Mouse (Mus musculus): ENCODE data around the gene Zar1l.
"Not testable (repeated sequence)": the region's sequence is repeated elsewhere in the genome, so short reads cannot be mapped to it uniquely, and the experiment has no call there.

Zar1l gene

DNA sequence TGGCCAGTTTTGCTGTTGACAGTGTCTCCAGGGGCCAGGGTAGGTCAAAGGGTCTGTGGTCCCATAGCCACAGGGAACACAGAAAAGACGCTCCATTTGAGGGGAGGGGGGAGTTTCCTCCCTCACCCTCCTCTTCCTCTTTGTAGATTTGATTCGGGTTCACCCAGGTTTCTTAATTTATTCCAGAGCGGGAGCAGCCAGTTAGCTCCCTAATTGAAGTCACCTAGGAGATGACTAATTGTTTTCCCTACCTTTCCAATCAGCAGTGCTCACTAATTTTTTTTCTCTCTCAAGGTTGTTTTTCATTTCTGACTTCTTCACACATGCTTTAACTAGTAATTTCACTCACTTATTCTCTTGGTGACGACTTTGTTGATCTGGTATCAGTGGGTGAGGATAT, at the start of gene Zar1l:
Gene Zar1l, minus strand, starts transcription at position 101 of the 400 bp plus-strand sequence.
- DNase-seq, result no peak

DNA sequence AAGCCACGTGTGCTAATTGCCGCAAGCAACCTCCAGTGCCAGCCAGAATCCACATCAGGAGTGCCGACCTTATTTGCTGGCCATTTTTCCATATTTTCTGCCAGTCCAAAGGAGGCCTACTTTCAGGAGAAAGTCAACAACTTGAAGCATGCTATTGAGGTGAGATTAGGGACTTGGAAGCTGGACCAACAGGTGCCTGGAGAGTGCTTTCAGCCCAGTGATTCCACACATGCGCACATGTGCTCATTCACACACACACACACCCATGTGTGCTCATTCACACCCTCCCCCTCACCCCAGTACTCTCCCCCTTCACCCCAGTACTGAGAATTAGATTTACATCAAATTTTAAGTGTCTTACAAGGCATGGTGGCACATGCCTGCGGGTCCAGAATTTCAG, 49.0 kb upstream of the Zar1l start:
- DNase-seq, result no peak

DNA sequence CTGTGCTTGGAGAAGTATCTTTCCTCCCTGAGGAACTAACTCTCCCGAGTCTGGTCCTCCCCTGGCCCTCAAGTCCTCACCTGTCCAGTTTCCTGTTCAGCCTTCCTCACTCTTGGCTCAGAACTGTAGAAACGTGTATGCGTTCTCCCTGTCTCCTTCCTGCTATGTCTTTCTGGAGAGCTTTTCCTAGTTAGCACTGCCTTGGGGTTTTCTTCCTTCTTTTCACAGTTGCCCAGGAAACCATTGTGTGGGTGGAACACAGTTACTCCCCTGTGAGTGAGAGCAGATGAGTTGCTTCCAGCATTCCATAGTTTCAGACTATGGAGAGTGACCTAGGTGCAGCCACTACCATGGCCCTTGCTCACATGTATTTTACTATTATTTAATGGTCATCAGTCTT, 48.3 kb upstream of the Zar1l start:
- DNase-seq, result peak; percentile 76

DNA sequence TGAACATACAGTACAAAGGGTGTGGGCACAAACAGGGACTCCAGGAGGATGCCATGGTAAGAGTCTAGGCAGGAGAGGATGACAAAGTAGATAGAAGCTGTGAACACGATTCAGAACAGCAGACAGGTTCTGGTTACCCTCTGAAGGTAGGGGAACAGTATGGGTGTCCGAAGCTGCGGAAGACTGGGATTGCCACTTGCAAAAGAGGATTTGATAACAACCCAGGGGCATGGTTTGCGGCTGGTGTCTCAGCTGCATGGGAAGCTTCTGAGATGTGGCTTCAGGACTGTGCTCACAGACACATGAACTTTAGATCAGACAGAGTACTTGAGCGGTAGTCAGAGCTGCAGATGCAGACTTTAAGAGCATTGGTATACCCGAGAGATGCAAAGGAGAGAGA, 46.5 kb upstream of the Zar1l start:
- no peak for DNase-seq

- no peak for DNase-seq
Observed at GRCm38 (mm10) chr5:150561783-150562182, 43.8 kb upstream of the Zar1l start.

- no peak for DNase-seq
Observed at GRCm38 (mm10) chr5:150561376-150561775, 43.4 kb upstream of the Zar1l start.

GRCm38 (mm10) chr5:150560851-150561250, 42.9 kb upstream of the Zar1l start:
- no peak for DNase-seq

DNA sequence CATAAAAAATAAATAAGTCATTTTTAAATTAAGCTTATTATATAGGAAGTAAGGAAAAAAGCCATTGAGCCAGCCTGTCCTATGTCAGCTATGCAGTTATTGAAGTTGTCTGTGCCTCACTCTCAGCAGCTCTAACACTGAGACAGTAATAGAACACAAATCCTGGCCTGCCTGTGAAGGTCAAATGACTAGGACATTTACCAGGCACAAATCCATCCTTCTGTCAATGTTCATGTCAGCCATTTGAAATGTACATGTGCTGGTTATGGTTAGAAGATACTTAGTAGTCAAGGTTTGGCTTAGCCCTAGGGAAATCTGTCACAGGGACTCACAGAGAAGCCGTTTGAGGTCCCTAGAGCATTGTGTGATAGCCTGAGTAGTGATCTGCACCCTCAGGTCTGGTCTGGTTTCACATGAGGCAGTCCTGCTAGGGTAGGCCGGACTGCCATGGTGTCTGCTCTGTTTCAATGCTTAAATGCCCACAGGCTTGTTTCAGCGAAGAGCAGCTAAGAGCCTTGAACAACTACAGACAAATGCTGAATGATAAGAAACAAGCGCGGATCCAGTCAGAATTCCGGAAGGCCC, 41.6 kb upstream of the Zar1l start:
- DNase-seq, result no peak

DNA sequence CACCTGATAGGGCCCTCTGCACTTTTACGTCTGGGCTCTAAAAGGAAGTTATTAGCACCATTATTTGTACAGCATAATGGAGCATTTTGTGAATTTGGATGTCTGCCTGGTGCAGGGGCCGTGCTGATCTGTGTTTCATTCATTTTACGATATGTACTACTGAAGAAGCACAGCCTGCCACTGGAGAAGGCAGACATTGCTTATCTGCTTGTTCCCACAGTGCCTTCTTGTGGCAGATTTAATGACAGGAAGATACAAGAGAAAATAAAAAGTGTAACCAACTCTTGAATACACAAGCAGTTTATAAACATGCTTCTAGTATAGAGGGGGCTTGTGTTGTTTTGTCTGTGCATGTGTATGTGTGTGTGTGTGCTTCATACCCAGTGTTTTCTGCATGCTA, 33.7 kb upstream of the Zar1l start:
- no peak for DNase-seq

GRCm38 (mm10) chr5:150543184-150543583, 25.2 kb upstream of the Zar1l start:
- DNase-seq, result no peak

DNA sequence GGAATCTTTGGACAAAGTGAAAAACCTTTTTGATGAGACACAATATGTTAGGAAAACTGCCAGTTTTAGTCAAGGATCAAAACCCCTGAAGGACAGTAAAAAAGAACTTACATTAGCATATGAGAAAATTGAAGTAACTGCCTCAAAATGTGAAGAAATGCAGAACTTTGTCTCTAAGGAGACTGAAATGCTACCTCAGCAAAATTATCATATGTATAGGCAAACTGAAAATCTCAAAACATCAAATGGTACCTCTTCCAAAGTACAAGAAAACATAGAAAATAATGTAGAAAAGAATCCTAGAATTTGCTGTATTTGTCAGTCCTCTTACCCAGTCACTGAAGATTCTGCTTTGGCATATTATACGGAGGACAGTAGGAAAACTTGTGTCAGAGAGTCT, 23.3 kb upstream of the Zar1l start:
- DNase-seq, result no peak

DNA sequence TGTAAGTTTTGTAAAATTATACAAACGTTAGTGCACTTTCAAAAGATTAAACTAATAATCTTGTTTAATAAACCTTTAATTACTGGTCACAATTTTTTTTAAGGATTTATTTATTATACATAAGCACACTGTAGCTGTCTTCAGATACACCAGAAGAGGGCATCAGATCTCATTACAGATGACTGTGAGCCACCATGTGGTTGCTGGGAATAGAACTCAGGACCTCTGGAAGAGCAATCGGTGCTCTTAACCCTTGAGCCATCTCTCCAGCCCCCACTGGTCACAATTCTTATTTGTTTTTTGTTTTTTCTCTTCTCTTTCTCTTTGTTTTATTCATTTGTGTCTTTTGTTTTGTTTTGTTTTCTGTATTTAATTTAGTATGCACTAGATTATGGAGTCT, 7.3 kb upstream of the Zar1l start:
- DNase-seq, result no peak

DNA sequence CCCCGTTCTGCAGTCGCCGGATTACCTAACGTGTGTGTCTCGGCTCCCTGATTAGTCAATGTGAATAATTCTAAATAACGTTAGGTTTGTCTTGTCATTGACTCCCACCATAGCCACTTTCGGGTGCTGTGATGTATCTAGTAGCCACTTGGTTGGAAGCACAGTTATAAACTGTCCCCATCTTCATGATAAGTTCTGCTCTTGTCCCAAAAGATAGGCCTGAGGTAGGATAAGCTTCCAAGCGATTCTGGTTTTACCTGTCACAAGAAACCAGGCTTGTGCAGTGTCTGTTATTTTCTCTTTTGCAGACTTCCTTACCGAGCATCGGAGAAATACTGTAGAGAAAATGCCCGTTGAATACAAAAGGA, 4.9 kb upstream of the Zar1l start:
- DNase-seq, result no peak

DNA sequence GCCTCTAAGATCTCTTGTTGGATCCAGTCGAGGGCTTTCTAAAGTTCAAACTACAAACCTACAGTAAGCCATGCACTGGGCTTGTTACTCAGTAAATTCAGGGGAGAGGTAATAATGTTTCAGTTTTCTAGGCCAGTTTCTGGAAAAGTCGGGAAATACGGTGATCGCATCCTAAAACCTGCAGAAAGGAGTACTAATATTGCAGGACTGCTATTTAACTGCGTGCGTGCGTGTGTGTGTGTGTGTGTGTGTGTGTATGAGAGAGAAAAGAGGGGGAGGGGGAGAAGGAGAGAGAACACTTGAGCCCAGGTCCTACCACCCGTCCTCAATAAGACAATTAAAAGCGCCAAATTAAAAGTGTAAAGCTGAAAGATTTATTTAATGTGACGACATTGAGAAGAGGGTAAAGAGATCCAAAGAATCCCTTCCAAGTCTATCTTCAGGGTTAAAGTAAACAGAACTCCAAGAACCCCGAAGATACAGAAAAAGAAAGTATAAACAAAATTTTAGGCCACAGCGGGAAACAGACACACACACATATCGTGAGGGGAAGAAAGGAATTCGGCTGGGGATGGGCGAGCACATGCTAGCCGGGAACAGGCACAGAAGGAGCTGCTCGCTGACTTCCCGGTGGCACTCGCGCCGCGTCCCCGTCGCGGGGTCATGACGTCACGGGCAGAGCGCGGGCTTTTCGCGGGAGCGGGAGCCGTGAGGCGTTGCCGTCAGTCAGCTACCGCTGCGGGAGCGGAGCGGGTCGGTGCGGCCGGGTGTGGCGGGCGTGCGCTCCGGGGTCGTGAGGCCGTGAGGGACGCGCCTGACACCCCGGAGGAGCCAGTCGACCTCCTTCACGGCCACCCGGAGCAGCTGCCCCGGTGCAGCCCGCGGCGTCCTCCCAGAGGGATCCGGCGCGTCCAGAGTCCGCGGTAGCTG, 4.2 kb upstream of the Zar1l start, which contains the start of gene Brca2:
Gene Brca2, plus strand, starts transcription at position 694 of the 930 bp plus-strand sequence.
- DNase-seq, result peak; percentile 93

- DNase-seq, result no peak
Observed at GRCm38 (mm10) chr5:150519551-150519950, 1.6 kb upstream of the Zar1l start.

DNA sequence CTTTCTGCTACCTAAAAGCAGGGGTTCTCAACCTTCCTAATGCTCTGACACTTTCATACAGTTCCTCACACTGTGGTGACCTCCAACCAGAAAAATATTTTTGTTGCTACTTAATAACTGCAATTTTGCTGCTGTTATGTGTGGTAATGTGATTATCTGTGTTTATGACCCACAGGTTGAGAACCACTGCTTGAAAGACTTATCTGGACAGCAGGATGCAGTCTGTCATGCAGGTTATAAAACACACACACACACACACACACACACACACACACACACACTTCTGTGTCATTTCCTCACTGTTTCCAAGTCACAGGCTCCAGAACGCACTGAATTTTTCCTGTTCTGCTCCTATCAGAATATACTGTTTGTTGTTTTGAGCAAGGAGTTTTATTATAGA, 3.9 kb downstream of the Zar1l start:
- DNase-seq, result no peak

DNA sequence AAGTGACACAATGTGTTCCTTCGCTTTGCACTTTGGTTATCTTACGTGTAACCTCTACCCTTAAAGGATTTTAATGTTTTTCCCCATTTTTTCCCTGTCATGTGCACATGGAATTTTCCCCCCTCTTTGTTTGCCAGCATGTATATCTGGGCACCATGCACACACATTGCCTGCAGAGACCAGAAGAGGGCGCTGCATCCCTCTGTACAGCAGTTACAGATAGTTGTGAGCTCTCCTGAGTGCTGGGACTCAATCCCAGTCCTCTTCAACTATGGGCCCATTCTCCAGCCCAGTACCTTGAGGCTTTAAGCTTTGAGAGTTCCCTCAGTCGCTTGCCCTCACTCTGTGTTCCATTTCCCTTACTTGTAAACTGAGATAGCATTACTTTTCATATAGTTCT, 4.7 kb downstream of the Zar1l start:
- DNase-seq, result no peak

GRCm38 (mm10) chr5:150510451-150511225, 7.3 kb downstream of the Zar1l start:
- DNase-seq, result no peak

DNA sequence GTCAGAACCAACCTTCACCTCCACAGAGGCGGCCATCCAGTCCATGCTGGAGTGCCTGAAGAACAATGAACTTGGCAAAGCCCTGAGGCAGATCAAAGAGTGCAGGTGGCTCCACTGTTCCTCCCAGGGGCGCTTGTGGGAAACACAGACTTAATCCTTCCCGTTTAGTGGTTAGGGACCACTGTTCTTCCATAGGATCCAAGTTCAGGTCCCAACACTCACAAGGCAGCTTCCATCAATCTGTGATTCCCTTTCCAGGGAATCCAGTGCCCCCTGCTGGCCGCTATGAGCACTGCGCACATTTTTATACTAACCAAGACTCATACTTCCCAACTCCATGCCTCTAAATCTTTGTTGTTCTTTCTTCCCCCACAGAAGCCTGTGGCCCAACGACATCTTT, 22.2 kb downstream of the Zar1l start:
- no peak for DNase-seq

DNA sequence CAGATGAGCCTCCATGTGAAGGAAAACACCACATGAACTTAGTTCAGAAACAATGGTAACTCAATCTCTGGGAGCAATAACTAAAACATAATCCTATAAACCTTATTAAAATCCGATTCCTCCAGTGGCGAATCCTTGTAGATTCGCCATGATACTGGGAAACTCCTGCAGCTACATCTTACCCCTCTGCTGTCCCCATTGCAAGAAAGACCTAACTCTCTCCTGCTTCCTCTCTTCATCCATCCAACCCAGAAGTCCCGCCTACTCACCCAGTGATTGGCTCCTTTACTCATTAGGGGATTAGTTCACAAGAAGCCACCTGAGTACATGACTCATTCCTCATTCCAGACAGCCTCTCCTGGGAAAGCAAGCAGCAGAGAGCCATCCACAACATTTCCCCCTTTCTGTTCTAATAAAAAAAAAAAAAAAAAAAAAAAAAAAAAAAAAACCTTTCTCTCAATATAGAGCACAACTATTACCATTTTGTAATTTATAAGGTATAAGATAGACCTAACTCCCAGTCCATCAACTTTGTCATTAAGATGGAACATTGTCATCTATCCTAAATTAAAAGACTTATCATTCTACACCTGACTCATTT, 26.3 kb downstream of the Zar1l start:
- DNase-seq, result not testable (repeated sequence)

DNA sequence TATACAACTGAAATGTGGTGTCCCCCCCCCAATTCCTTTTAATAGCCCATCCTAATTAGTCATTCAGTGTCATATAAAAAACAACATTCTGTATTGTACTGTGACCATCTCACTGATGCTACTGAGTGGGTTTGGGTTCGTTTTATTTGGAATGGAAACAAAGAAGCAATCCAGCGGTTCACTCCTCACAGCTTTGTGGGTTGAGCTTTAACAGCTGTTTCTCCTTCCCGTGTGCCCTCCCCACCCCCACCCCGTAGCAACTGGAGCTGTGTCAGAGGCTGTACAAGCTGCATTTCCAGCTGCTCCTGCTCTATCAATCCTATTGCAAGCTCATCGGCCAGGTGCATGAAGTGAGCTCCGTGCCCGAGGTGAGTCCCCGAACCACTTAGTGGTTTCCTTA, 27.1 kb downstream of the Zar1l start:
- DNase-seq, result no peak

- no peak for DNase-seq
Observed at GRCm38 (mm10) chr5:150490285-150490684, 27.7 kb downstream of the Zar1l start.

DNA sequence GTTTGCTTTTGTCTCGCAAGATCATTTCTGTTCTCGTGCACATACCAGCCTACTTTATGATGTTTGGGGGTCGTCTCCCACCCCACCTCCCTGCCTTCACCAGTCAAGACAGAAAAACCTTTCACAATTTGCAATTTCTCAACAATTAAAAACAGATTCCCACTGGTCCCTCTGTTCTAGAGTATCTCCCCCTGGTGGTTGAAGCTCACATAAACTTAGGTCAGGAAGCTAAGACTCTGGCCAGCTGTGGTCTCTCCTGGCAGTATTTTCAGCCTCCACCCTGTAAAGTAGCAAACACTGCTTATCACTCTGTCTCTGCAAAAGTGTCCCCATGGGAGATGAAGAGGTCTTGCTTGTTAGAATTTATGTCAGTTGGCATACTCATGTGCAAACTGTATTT, 32.8 kb downstream of the Zar1l start:
- DNase-seq, result no peak
